Mouse (Mus musculus): ENCODE data around the gene Vmn2r37. TPM values are rescaled to one million over a fixed set of nuclear protein-coding genes. Genes with fewer than 3 reads are reported as not detected.
"Not testable (repeated sequence)": the region's sequence is repeated elsewhere in the genome, so short reads cannot be mapped to it uniquely, and the experiment has no call there.

Gene Vmn2r37
- polyA plus RNA-seq (2014; fragmentation: Nextera tagmentation; extraction: Ambion mirVana) = not detected in 2 replicates

- H3K9ac ChIP-seq (ENCODE audit: low read depth, low read length); H3K4me1 ChIP-seq (replicated peaks; ENCODE audit: control insufficient read depth, insufficient read depth, low read length): not testable (repeated sequence)
- 55% methylated on average over 1 of the region's 2 CpGs for WGBS
Measured at GRCm38 (mm10) chr7:9223553-9223952, at the start of gene Vmn2r37. Gene Vmn2r37, minus strand, starts transcription at chr7:9223653.

More at GRCm38 (mm10) chr7:9223553-9223952, at the start of gene Vmn2r37:
- H3K27ac ChIP-seq (ENCODE audit: low read depth, low read length); H3K4me3 ChIP-seq (ENCODE audit: low read depth, low read length); H3K4me2 ChIP-seq (replicated peaks; ENCODE audit: low read depth, low read length); DNase-seq (ENCODE audit: low spot score); H3K9me3 ChIP-seq (ENCODE audit: control insufficient read depth, low read length); ATAC-seq (ENCODE audit: low FRiP score); H3K36me3 ChIP-seq (ENCODE audit: control insufficient read depth, insufficient read depth, low read length); H3K27me3 ChIP-seq (ENCODE audit: control insufficient read depth, insufficient read depth, low read length): not testable (repeated sequence)

Other genes starting within 250 kb of the Vmn2r37 start
- gene Vmn2r39, start 192.9 kb downstream of the Vmn2r37 start, polyA plus RNA-seq (2014; fragmentation: Nextera tagmentation; extraction: Ambion mirVana) = not detected in 2 replicates
- not detected in 2 replicates for gene Vmn2r38, start 125.8 kb downstream of the Vmn2r37 start, polyA plus RNA-seq (2014; fragmentation: Nextera tagmentation; extraction: Ambion mirVana)